Mouse (Mus musculus) forebrain, embryonic 10.5 days (tissue): ENCODE results near the gene Hyou1. TPM values are rescaled to one million over a fixed set of nuclear protein-coding genes. Genes with fewer than 3 reads are reported as not detected.
"Not testable (repeated sequence)": the region's sequence is repeated elsewhere in the genome, so short reads cannot be mapped to it uniquely, and the experiment has no call there.

Source experiments
- DNase-seq: peaks from one replicate; pipeline ENCODE4 v3.0.0-alpha.2; 2017; ENCODE audit warnings: low spot score; ENCODE audit errors: extremely low spot score
- H3K27ac ChIP-seq: fragments of 300-500 bp; sonication (generic); 2 replicates; pipeline ENCODE4 v1.5.1; 2016; ENCODE audit warnings: mild to moderate bottlenecking
- H3K27me3 ChIP-seq: fragments of 300-500 bp; sonication (generic); 2 replicates; pipeline ENCODE4 v1.6.1; 2016; ENCODE audit warnings: mild to moderate bottlenecking; ENCODE audit not compliant: poor library complexity, severe bottlenecking
- H3K36me3 ChIP-seq: fragments of 300-500 bp; sonication (generic); replicated peaks from 2 replicates; pipeline ENCODE4 v1.6.1; 2016; ENCODE audit warnings: mild to moderate bottlenecking, moderate library complexity
- H3K4me1 ChIP-seq: fragments of 300-500 bp; sonication (generic); 2 replicates; pipeline ENCODE4 v1.6.1; 2016
- H3K4me3 ChIP-seq: fragments of 300-500 bp; sonication (generic); 2 replicates; pipeline ENCODE4 v1.5.1; 2016; ENCODE audit warnings: mild to moderate bottlenecking, moderate library complexity
- H3K9me3 ChIP-seq: fragments of 300-500 bp; sonication (generic); 2 replicates; pipeline ENCODE4 v1.6.1; 2016; ENCODE audit warnings: mild to moderate bottlenecking, moderate library complexity
- WGBS: fragments of 180-500 bp; shearing (Covaris S2); methylation state at CpG from one replicate; pipeline ENCODE4 v1.1.7; 2016; 5-methylcytosine and 5-hydroxymethylcytosine counted together
- polyA plus RNA-seq: library from polyadenylated mRNA; unstranded; fragments of >200 nt; fragmentation: Nextera tagmentation; extraction: Ambion mirVana; gene quantifications from 2 replicates; pipeline ENCODE4 v1.2.1, GENCODE M21; 2016

Hyou1 gene
- 38.7 and 43.7 TPM in 2 replicates for polyA plus RNA-seq

DNA sequence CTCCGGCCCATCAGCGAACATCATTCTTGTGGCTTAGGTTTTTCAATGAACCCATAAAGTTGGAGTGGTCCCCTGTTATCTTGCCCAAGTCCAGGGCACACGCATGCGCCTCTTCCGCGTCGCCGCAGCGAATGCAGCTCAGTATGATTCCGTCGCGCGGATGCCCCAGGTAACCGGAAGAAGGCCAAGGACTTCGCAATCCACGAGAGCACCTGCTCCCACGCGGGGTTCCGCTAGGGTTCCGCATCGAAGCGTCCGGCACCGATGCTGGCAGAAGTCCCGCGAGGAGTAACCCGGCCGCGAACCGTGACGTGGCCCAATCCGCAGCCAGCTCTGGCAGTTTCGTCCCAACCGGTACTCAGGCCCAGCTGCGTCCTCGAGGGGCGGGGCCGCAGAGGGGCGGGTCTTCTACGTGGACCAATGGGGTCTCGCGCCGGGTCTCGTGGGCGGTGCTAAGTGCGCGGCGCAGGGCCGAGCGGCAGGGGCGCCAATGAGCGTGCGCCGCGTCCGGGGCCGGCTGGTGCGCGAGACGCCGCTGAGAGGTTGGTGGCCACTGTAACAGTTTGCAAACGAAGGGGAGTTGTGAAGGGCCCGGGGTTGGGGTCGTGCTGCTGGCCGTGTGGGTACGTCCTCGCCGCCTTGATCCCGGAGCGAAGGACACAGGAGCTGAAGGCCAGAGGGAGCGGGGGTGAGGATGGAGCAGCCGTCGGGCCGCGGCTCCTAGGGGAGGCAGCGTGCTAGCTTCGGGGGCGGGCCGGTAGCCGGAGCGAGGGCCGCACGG lies at the start of gene Hyou1:
Hyou1 (plus strand) TSS at position 437 of the 781 bp plus-strand sequence.
- Histone ChIP-seq H3K9me3 (no peaks in the 10 kb centered on the region), H3K4me3 (peak within 1 kb of the TSS; percentile 76), H3K27ac (peak within 1 kb of the TSS; percentile 90), H3K4me1 (peaks cover 30% of the 10 kb centered on the region), H3K36me3 (peaks cover 39% of the 10 kb centered on the region), H3K27me3 (no peaks in the 10 kb centered on the region)
- WGBS, result under 1% methylated on average over 83 of the region's 83 CpGs
- peak; percentile 99 for DNase-seq

GRCm38 (mm10) chr9:44330736-44331135 lies 48.6 kb upstream of the Hyou1 start:
- Histone ChIP-seq H3K27ac (no peak overlapping the region), H3K36me3 (peaks cover 65% of the 10 kb centered on the region), H3K9me3 (peaks cover 16% of the 10 kb centered on the region), H3K4me3 (no peak overlapping the region), H3K27me3 (no peaks in the 10 kb centered on the region), H3K4me1 (peaks cover 19% of the 10 kb centered on the region)
- WGBS, result 95% methylated on average over 6 of the region's 6 CpGs
- no peak for DNase-seq

GRCm38 (mm10) chr9:44332918-44333638 lies 46.2 kb upstream of the Hyou1 start:
- H3K9me3 ChIP-seq, result peaks cover 16% of the 10 kb centered on the region

DNA sequence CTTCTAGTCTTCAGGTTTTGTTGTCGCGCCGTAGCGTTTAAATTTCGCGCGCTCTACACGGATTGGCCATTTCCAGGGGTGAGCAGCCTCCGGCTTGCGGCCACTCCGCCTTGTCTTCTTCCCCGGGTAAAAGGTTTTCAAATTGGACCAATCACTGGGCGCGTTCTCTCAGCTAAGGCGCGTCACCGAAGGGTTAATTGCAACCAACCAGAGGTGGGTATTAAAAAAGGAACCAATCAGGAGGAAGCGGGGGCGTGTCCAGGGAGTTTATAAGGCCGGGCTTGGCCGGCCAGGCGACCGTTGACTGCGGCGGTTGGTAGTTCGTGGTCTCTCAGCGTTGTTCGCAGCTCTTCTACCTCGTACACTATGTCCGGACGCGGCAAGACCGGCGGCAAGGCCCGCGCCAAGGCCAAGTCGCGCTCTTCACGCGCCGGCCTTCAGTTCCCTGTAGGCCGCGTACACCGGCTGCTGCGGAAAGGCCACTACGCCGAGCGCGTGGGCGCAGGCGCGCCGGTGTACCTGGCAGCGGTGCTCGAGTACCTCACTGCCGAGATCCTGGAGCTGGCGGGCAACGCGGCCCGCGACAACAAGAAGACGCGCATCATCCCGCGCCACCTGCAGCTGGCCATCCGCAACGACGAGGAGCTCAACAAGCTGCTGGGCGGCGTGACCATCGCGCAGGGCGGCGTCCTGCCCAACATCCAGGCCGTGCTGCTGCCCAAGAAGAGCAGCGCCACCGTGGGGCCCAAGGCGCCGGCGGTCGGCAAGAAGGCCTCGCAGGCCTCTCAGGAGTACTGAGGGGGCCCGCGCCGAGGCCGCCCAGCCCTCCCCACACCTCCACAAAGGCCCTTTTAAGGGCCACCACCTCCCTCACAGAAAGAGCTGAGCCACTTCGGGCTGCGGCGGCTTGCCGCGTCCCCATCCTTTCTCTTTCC lies 44.6 kb upstream of the Hyou1 start, which contains the start of gene H2afx:
H2afx (plus strand) TSS at position 299 of the 935 bp plus-strand sequence.
- WGBS, result under 1% methylated on average over 91 of the region's 91 CpGs
- Histone ChIP-seq H3K27me3 (no peaks in the 10 kb centered on the region), H3K4me3 (peak within 1 kb of the TSS; percentile 94), H3K36me3 (peaks cover 80% of the 10 kb centered on the region), H3K9me3 (peaks cover 16% of the 10 kb centered on the region), H3K4me1 (peaks cover 15% of the 10 kb centered on the region), H3K27ac (peak within 1 kb of the TSS; percentile 97)
- peak; percentile 99 for DNase-seq

More at GRCm38 (mm10) chr9:44332918-44333638, 46.2 kb upstream of the Hyou1 start:
- peaks cover 19% of the 10 kb centered on the region for H3K4me1 ChIP-seq
- peak overlapping the region; percentile 94; the same call in 1 of the 2 replicates for H3K4me3 ChIP-seq
- no peaks in the 10 kb centered on the region for H3K27me3 ChIP-seq
- no peak for DNase-seq
- peak overlapping the region; percentile 97; the same call in 1 of the 2 replicates for H3K27ac ChIP-seq
- peaks cover 81% of the 10 kb centered on the region for H3K36me3 ChIP-seq
- WGBS, result 95% methylated on average over 13 of the region's 13 CpGs

DNA sequence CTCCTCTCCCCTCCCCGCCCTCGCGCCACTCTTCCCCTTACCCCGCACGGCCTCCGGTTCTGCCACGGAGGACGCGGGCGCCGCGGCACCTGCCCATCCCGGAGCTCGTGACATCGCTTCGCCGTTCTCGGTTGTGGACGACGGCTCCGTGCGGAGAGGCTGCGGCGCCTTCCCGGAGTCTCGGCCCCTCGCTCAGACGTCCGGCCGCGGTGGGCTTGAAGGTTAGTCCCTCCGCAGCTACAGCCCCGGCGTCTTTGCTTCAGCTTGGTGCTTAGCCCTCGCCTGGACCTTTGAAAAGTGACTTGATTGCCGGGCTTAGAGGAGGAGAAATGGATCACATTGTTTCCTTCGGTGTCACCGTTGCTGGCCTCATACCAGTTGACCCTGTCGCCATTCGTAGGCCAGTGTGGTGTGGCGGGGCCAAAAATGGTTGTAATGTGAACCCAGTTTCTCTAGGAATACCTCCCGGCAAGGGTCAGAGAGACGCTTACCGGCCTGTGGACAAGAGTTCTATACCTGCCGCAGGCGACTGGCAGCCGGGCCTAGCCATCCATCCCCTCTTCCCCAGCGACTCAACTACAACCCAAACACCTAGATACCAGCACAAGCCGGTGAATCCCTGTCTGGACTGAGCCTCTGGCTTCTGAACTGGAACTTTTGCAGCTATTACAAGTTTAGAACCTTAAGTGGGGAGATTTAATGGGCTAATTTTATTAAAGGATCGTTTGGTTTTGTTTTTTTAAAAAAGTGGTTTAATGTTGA lies 43.8 kb upstream of the Hyou1 start:
- H3K4me3 ChIP-seq, result peak overlapping the region; percentile 94
- DNase-seq, result peak; percentile 52
- peaks cover 16% of the 10 kb centered on the region for H3K9me3 ChIP-seq
- H3K27ac ChIP-seq, result peak overlapping the region; percentile 97
- WGBS, result under 1% methylated on average over 50 of the region's 50 CpGs
- H3K27me3 ChIP-seq, result no peaks in the 10 kb centered on the region
- H3K36me3 ChIP-seq, result peaks cover 79% of the 10 kb centered on the region
- peaks cover 15% of the 10 kb centered on the region for H3K4me1 ChIP-seq

DNA sequence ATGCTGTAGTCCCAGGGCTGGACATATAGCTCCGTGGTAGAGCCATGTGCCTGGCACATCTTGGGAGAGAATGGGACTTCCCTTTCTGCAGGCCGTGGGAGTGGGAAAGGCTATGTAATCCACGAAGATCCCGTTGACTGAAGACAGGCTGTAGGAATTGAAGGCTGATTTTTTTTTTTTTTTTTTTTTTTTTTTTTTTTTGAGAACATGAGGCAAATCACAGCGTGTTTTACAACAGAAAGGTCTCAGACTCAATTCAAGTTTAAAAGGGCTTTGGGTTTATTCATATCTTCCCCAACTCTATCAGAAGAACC lies 43.2 kb upstream of the Hyou1 start:
- Histone ChIP-seq H3K4me3 (peak overlapping the region; percentile 94), H3K36me3 (peaks cover 79% of the 10 kb centered on the region), H3K27ac (peak overlapping the region; percentile 97), H3K9me3 (peaks cover 16% of the 10 kb centered on the region), H3K4me1 (peaks cover 15% of the 10 kb centered on the region), H3K27me3 (no peaks in the 10 kb centered on the region)
- WGBS, result 4% methylated on average over 5 of the region's 5 CpGs
- no peak for DNase-seq

- H3K27me3 ChIP-seq, DNase-seq: not testable (repeated sequence)
- Histone ChIP-seq H3K36me3 (peaks cover 79% of the 10 kb centered on the region), H3K27ac (peak overlapping the region; percentile 97), H3K4me1 (peaks cover 16% of the 10 kb centered on the region), H3K9me3 (peaks cover 16% of the 10 kb centered on the region), H3K4me3 (peak overlapping the region; percentile 94)
- WGBS, result 45% methylated on average over 4 of the region's 4 CpGs
Observed at GRCm38 (mm10) chr9:44336513-44336912, 42.8 kb upstream of the Hyou1 start.

DNA sequence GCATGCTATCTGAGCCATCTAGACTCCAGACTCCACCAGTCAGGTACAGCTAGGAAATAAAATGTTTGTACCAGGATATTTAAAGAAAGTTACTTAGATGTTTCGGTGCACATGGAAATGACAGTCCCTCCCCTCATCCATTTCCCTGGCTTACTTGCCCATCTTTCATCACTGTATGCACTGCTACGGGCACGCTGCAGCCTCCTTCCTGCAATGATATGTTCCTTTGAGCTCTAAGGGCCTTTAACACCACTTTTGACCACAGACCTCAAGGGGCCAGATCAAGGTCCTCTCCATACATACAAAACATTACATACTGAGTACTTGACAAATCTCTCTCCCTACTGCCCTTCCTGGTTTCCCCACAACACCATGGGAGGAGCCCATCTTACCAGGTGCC lies 42.3 kb upstream of the Hyou1 start:
- 84% methylated on average over 3 of the region's 3 CpGs for WGBS
- DNase-seq, result no peak
- H3K4me3 ChIP-seq, result peak overlapping the region; percentile 94
- H3K4me1 ChIP-seq, result peaks cover 20% of the 10 kb centered on the region
- H3K27ac ChIP-seq, result peak overlapping the region; percentile 97
- peaks cover 16% of the 10 kb centered on the region for H3K9me3 ChIP-seq
- peaks cover 78% of the 10 kb centered on the region for H3K36me3 ChIP-seq
- no peaks in the 10 kb centered on the region for H3K27me3 ChIP-seq

GRCm38 (mm10) chr9:44337436-44338169 lies 41.7 kb upstream of the Hyou1 start:
- Histone ChIP-seq H3K4me1 (peaks cover 26% of the 10 kb centered on the region), H3K36me3 (peaks cover 75% of the 10 kb centered on the region), H3K27me3 (no peaks in the 10 kb centered on the region), H3K4me3 (peak overlapping the region; percentile 94), H3K9me3 (peaks cover 14% of the 10 kb centered on the region), H3K27ac (peak overlapping the region; percentile 40; the same call in 1 of the 2 replicates)
- WGBS, result 71% methylated on average over 9 of the region's 9 CpGs
- peak; percentile 36 for DNase-seq

DNA sequence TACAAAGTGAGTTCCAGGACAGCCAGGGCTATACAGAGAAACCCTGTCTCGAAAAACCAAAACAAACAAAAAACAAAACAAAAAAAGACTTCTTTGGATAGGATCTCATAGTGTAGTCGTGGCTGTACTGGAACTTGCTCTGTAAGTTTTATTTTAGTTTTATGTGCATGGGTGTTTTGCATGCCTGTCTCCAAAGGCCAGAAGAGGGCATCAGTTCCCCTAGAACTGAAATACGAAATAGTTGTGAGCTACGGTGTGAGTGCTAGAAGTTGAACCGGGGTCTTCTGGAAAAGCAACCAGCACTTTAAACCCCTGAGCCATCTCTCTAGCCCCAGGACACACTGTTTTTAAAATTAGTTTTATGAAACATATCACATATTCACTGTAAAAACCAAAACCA lies 40.7 kb upstream of the Hyou1 start:
- Histone ChIP-seq H3K4me3 (no peak overlapping the region), H3K4me1 (peaks cover 36% of the 10 kb centered on the region), H3K27me3 (no peaks in the 10 kb centered on the region), H3K9me3 (peaks cover 4% of the 10 kb centered on the region), H3K36me3 (peaks cover 65% of the 10 kb centered on the region), H3K27ac (no peak overlapping the region)
- DNase-seq, result no peak
- 88% methylated on average over 5 of the region's 5 CpGs for WGBS

DNA sequence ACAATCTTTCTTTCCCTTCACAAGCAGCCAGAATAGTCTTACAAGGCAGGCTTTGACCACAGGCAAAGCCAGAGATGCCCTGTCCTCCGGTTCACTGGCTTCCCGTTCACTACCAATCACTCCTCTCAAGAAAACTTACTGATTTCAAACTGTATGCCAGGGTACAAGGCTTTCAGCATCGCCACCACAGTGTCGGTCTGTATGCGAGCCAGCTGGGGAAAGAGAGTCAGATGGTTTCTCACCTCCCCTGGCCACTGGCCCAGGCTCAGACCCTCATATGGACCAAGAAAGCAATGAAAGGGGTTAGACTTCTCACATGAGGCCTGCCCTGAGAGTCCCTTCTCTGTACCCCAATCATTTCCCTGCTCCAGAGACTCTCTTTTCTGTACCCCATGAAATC lies 37.8 kb upstream of the Hyou1 start:
- whole genome bisulfite sequencing, result 93% methylated on average over 5 of the region's 5 CpGs
- Histone ChIP-seq H3K27ac (peak overlapping the region; percentile 97), H3K4me1 (peaks cover 43% of the 10 kb centered on the region), H3K36me3 (peaks cover 66% of the 10 kb centered on the region), H3K4me3 (peak overlapping the region; percentile 88), H3K27me3 (no peaks in the 10 kb centered on the region), H3K9me3 (no peaks in the 10 kb centered on the region)
- no peak for DNase-seq
